Mouse (Mus musculus): ENCODE results near the gene Magi1.

- no peak for TF ChIP-seq CTCF (IDR thresholded peaks at IDR 0.05; ENCODE audit: borderline replicate concordance, control insufficient read depth, extremely low read depth, insufficient read depth, low read length, poor library complexity)
- TF ChIP-seq POLR2A (IDR thresholded peaks at IDR 0.05; ENCODE audit: control insufficient read depth, extremely low read depth, insufficient read depth, low read length, poor library complexity): no peak
Observed at GRCm38 (mm10) chr6:94013761-94014160, 270.0 kb downstream of the Magi1 start.

Data from thymus, adult 2 months (tissue).